Mouse (Mus musculus): ENCODE data around the gene Krt80. TPM values are rescaled to one million over a fixed set of nuclear protein-coding genes. Genes with fewer than 3 reads are reported as not detected.
A peak's percentile ranks its signal among the peaks of the same experiment; 100 is the strongest.

The Krt80 gene
- total RNA-seq (2021) = 1 to 10 TPM; 1.4 to 3.8 TPM
- long read RNA-seq, experiment 1, partial matches to known transcripts = 0 of 4 reads
- long read RNA-seq, experiment 1, other reads (novel, unspliced or antisense) = 1 of 4 reads
- long read RNA-seq, experiment 2, partial matches to known transcripts = 0 of 3 reads
- long read RNA-seq, experiment 2, other reads (novel, unspliced or antisense) = 1 of 3 reads

GRCm38 (mm10) chr15:101370101-101370911 is at the start of gene Krt80:
Gene Krt80, minus strand, starts transcription at chr15:101370162.
- DNase-seq (ENCODE audit: low spot score) = peak; percentile 92

GRCm38 (mm10) chr15:101418950-101419349 is 49.0 kb upstream of the Krt80 start:
- no peak for DNase-seq (ENCODE audit: low spot score)

DNA sequence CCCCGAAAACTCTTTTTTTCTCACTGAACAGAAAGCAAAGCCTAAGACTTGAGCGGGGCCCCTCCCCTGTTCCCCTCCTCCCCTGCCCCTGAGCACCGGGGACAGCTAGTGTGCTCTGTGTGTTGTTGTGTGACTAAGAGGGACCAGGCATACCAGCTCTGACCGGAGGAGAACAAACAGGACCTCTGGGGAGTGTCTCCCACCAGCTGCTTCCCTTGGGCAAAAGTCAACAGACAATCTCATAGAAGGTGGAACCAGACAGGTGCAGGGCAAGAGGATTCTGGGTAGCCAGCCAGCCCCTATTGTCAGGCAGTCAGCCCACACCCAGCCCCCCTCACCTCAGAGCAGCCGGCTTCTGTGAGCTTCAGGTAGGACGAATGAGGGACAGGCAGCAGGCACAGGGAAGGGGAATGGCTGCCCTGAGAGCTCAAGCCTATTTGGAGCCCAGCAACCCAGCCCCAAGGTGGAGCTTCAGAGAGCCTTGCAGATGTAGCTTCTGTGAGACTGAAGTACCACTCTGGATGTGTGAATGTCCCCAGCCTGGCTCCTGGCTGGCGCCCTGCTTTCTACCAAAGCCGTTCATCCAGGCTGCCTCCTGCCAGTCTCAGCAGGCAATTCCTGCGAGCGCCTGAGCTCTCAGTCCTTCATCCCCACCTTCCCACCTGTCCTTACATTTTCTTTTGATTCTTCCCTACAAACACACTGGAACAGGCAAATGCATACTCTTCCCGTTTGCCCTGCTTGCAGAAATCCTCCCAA is 45.0 kb upstream of the Krt80 start:
- no peak for DNase-seq (ENCODE audit: low spot score)

GRCm38 (mm10) chr15:101413916-101414635 is 44.1 kb upstream of the Krt80 start:
- no peak for DNase-seq (ENCODE audit: low spot score)

DNA sequence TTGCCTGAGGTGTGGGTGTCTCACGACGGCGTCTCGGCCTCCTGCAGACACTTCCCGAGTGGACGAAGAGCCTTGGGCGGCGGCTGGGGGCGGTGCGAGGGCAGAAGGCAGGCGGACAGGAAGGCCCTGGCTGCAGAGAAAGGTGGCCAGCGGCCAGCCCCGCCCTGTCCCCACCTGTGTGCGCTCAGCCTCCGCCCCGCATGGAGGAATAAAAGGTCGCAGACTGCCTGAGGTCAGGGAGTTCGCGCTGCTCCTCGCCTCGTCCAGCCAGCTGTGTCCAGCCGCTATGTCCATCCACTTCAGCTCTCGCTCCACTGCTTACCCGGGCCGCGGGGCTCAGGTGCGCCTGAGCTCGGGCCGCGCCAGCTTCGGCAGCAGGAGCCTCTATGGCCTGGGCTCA is 42.2 kb upstream of the Krt80 start:
- DNase-seq (ENCODE audit: low spot score) = no peak

DNA sequence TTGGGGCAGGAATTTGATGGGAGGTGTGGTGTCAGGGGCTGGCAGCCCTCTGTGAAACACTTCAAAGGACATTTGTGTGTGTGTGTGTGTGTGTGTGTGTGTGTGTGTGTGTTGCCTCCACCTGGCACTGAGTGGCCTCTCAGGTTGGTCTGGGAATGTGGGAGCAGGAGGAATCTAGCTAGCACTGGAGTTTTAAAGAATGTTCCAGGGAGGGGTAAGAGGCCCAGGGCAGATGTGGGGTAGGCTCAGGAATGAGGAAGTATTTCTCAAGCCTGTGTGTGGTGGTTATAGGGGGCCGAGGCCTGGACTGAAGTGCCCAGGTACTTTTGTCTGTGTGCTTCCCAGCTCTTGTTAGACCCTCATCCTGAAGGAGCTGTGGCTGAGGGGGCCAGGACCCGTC is 40.8 kb upstream of the Krt80 start, which contains the start of gene Krt7:
Gene Krt7, plus strand, starts transcription at position 269 of the 400 bp plus-strand sequence.
- DNase-seq (ENCODE audit: low spot score) = no peak

DNA sequence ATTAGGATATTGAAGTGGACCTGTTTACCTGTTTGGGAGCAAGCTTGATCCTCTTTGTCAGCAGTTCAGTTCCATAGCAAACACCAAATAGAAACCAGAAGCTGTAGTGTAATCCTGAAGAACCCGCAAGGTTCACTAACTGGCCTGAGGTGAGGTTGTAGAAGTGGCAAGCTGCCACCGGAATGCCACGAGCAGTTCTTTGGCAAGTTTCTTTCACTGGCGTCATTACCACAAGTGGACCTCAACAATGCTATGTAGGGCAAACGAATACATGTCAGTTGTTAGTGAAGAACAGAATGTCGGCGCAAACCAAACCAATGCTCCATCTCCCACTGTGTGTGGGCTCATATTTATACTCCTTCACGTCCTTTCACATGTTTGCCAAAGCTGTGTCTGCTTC is 28.3 kb upstream of the Krt80 start:
- no peak for DNase-seq (ENCODE audit: low spot score)

DNA sequence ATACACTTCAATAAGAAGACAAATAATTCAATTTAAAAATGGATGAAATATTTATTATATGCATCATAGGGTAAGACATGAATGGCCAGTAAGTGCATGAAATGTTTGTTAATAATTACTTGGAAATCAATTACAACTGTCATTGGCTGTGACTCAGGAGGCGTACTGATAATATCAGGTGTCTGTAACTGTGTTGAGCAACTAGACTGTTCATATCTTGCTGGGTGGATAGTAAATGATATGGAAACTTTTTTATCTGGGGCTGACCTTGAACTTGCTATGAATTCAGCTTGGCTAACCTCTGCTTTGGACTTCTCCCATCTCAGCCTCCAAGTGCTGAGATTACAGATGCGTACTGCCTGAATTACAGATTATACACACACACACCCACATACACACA is 27.7 kb upstream of the Krt80 start:
- DNase-seq (ENCODE audit: low spot score) = no peak

DNA sequence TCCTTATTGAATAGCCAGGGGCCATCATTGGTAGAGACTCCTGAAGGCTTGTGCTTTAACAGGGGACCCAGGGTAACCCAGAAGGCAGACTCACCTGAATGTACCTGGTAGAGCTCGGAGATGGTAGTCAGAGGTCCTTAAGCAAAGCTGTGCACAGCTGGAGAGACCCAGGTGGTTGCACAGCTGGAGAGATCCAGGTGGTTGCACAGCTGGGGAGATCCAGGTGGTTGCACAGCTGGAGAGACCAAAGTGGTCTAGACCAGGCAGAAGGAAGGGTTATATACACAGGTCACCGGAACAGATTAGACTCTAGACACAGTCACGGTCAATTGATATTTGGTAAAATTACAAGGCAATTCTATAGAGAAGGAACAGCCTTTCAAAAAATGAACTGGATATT is 27.0 kb upstream of the Krt80 start:
- no peak for DNase-seq (ENCODE audit: low spot score)

- DNase-seq (ENCODE audit: low spot score) = no peak
Observed at GRCm38 (mm10) chr15:101396466-101396865, 26.5 kb upstream of the Krt80 start.

GRCm38 (mm10) chr15:101394908-101395307 is 24.9 kb upstream of the Krt80 start:
- no peak for DNase-seq (ENCODE audit: low spot score)

- no peak for DNase-seq (ENCODE audit: low spot score)
Observed at GRCm38 (mm10) chr15:101392251-101392650, 22.3 kb upstream of the Krt80 start.

DNA sequence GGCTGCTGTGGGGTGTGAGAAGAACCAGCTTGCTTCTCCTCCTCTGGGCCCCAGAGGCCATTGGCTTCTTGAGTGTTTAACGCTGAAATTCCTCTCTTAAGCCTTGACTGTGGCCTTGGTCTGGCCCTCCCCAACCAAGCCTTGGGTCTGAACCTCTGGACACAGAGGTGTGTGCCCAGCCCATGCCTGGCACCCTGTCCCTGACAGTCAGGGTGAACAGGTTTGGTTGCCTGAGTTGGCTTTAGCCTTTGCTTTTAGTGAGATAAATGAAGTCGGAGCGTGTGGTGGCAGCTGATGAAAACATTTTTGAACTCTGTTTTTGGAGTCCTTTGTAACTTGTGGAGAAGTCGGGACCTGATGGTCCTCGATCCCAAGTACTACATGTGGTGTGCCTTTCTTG is 20.2 kb upstream of the Krt80 start:
- no peak for DNase-seq (ENCODE audit: low spot score)

- no peak for DNase-seq (ENCODE audit: low spot score)
Observed at GRCm38 (mm10) chr15:101388034-101388541, 18.1 kb upstream of the Krt80 start.

DNA sequence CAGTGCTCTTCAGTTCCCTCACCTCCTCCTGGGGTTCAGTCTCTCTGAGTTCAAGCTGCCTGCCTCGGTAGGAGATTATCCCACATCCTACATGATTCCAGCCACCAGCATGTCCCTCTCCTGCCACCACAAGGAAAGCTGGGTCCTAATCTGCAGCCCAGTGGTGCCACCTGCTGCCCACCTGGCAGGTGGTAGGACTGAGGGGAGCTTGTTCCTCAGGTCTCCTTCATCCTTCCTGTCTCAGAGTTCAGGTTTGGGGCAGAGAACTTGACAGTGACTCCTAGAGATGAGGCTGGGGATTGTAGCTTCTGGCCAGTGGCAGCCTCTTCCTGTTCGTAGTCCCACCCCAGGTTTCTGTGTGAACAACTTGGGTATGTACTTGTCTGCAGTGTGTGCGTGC is 17.2 kb upstream of the Krt80 start:
- no peak for DNase-seq (ENCODE audit: low spot score)

DNA sequence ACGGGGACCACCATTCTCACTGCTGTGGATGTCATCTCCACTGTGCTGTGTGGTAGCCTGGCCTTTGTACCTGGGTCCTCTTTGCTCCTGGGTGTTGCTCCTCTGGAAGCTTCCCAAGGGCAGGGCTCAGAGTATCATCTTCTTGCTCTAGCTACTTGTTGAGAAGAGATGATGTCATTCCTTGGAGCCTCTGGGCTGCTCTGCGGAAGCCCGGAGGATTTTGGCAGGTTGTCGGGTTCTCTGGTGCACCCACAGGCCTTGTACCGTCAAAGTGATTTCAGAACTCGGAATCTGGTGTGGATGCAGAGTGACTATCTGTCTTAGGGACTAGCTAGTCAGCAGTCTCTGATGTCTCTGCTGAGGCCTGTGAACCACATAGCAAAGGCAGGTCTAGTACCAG is 15.1 kb upstream of the Krt80 start:
- peak; percentile 76 for DNase-seq (ENCODE audit: low spot score)

DNA sequence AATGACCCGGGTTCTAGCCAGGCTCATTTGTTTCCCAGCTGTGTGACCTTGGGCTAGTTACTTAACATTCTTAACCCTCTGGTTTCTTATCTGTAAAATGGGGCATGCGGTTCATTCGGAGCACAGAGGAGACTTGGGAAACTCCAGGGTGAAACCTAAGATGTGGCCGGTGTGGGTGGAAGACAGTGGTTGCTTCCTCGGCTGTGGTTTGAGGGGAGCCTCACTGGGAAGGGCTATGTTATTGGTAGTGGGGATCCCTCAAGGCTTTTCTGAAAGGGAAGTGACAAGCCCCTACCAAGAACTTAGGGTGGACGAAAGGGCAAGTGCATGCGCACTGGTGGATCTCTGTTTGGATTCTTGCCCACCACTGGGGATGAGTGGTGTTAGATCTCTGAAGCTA is 14.6 kb upstream of the Krt80 start:
- no peak for DNase-seq (ENCODE audit: low spot score)

DNA sequence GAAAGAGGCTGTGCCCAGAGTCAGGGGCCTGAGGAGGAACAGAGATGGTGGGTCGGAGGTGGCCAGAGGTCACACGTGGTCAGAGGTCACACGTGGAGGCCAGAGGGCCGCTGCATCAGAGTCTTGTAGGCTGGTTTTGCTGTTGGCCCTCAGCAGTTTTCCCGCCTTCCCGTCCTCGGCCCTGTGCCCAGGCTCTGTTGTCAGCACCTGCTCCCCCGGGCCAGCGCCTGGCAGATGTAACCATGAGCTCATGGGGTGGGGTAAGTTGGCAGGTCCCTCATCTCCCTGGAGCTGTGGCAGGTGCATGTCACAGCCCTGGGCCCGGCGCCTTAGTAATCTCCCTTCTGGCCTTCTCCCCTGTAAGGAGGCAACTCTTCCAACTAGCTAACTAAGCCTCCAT is 12.8 kb upstream of the Krt80 start:
- peak; percentile 80 for DNase-seq (ENCODE audit: low spot score)

DNA sequence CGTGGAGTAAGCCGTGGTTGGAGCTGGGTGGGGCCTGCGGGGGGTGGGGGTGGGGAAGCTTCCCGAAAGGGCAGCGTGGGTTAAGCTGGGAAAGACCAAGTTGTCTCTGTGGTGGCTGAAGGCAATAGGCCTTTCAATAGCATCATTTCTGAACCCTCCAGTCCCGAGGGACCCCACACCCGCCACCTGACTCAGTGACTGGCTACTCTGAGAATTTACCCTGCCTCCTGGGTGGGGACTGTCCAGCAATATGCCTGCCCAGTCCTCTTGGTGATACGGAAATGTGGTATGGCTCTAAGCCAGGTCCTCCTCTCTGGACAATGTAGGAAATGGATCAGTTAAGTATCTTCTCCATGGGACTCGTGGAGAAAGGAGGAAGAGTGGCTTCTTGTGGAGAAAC is 11.8 kb upstream of the Krt80 start:
- DNase-seq (ENCODE audit: low spot score) = peak; percentile 74

DNA sequence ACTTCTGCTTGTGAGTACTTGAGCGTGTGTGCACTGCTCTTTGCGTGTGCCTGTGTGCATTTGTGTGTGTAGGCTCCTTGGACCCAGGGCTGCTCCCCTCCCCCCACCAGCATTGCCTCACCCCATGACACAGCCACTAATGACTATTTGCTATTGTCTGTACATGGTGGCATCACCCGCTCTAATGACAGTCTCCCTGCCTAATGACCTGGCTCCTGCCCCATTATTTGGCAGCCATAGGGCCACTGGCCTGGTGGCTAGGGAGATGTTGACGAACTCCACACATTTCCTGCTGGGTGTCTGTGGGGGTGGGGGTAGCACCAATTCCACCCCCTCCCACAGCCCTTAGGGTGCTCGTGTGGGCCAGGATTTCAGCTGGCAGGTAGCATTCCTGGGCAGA is 8.7 kb upstream of the Krt80 start:
- DNase-seq (ENCODE audit: low spot score) = no peak

DNA sequence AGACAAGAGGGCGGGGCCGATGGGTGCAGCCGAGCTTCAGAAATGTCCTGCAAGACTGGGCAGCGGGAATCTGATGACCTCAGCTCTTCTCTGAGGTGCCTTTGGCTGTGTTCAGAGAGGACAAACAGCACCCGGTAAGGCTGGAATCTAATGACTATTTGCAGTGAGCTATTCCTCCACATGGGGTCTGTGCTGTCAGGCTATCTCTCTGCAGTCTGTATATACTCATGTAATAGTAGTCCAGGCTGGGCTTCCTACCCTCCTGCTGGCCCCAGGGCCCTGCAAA is 6.8 kb upstream of the Krt80 start:
- no peak for DNase-seq (ENCODE audit: low spot score)
